Mouse (Mus musculus) intestine, embryonic 14.5 days (tissue): ENCODE results near the gene Stat5a. TPM values are rescaled to one million over a fixed set of nuclear protein-coding genes. Genes with fewer than 3 reads are reported as not detected.

ENCODE experiments used
- ATAC-seq: fragments of 200-750 bp; cut with Nextera tagmentation; replicated peaks from 2 replicates; pipeline ENCODE4 v1.8.0; 2017; ENCODE audit warnings: low read depth, moderate number of reproducible peaks, moderate TSS enrichment, moderate library complexity; ENCODE audit not compliant: low FRiP score, low TSS enrichment
- DNase-seq: peaks from one replicate; pipeline ENCODE4 v3.0.0-alpha.2; 2018; ENCODE audit warnings: low spot score
- H3K27ac ChIP-seq: fragments of 300-500 bp; sonication (generic); 2 replicates; pipeline ENCODE4 v1.5.1; 2014; ENCODE audit warnings: low read depth, mild to moderate bottlenecking, control low read depth
- H3K27me3 ChIP-seq: fragments of 300-500 bp; sonication (generic); replicated peaks from 2 replicates; pipeline ENCODE4 v1.6.1; 2014; ENCODE audit warnings: low read length, control low read depth; ENCODE audit not compliant: control insufficient read depth, insufficient read depth
- H3K36me3 ChIP-seq: fragments of 300-500 bp; sonication (generic); 2 replicates; pipeline ENCODE4 v1.6.1; 2014; ENCODE audit warnings: low read length, control low read depth; ENCODE audit not compliant: control insufficient read depth, insufficient read depth
- H3K4me1 ChIP-seq: fragments of 300-500 bp; sonication (generic); replicated peaks from 2 replicates; pipeline ENCODE4 v1.6.1; 2014; ENCODE audit warnings: low read length, control low read depth, mixed read lengths; ENCODE audit not compliant: control insufficient read depth, insufficient read depth
- H3K4me2 ChIP-seq: fragments of 300-500 bp; sonication (generic); 2 replicates; pipeline ENCODE4 v1.6.1; 2014; ENCODE audit warnings: low read length
- H3K4me3 ChIP-seq: fragments of 300-500 bp; sonication (generic); 2 replicates; pipeline ENCODE4 v1.5.1; 2014; ENCODE audit warnings: low read depth, low read length, control low read depth, mixed read lengths
- H3K9ac ChIP-seq: fragments of 300-500 bp; sonication (generic); 2 replicates; pipeline ENCODE4 v1.6.1; 2014; ENCODE audit warnings: mild to moderate bottlenecking, low read length
- H3K9me3 ChIP-seq: fragments of 300-500 bp; sonication (generic); 2 replicates; pipeline ENCODE4 v1.6.1; 2016; ENCODE audit warnings: low read length, control low read depth; ENCODE audit not compliant: control insufficient read depth
- WGBS: fragments of 180-500 bp; shearing (Covaris S2); extraction: QIAGEN DNeasy Blood & Tissue Kit; methylation state at CpG from one replicate; pipeline ENCODE4 v1.1.7; 2014; 5-methylcytosine and 5-hydroxymethylcytosine counted together
- polyA plus RNA-seq: library from polyadenylated mRNA; unstranded; fragments of >200 nt; fragmentation: Nextera tagmentation; extraction: Ambion mirVana; gene quantifications from 2 replicates; pipeline ENCODE4 v1.2.1, GENCODE M21; 2014

The Stat5a gene
- polyA plus RNA-seq, 1 experiment from 2014 or later, result 5.5 TPM

- Histone ChIP-seq H3K9ac (peak overlapping the region; percentile 47; the same call in 1 of the 2 replicates), H3K9me3 (no peaks in the 10 kb centered on the region), H3K4me1 (peaks cover 4% of the 10 kb centered on the region; the same call in 1 of the 2 replicates), H3K4me2 (peak overlapping the region; percentile 67), H3K27me3 (no peaks in the 10 kb centered on the region), H3K36me3 (no peaks in the 10 kb centered on the region), H3K27ac (no peak overlapping the region), H3K4me3 (peak overlapping the region; percentile 49)
- 47% methylated on average over 6 of the region's 6 CpGs for WGBS
- ATAC-seq (peak; percentile 32; the same call in 1 of the 2 replicates), DNase-seq (no peak)
These were observed 476 bp downstream of the Stat5a start for GRCm38 (mm10) chr11:100859579-100860075.

GRCm38 (mm10) chr11:100860198-100861048, 1.3 kb downstream of the Stat5a start:
- no peak overlapping the region for H3K27ac ChIP-seq

GRCm38 (mm10) chr11:100861335-100861734, 2.2 kb downstream of the Stat5a start:
- ATAC-seq, result no peak
- Histone ChIP-seq H3K4me2 (no peak overlapping the region), H3K9ac (no peak overlapping the region), H3K4me3 (no peak overlapping the region), H3K27me3 (no peaks in the 10 kb centered on the region), H3K9me3 (no peaks in the 10 kb centered on the region), H3K27ac (no peak overlapping the region), H3K36me3 (no peaks in the 10 kb centered on the region), H3K4me1 (peaks cover 4% of the 10 kb centered on the region; the same call in 1 of the 2 replicates)
- no peak for DNase-seq
- 87% methylated on average over 7 of the region's 7 CpGs for WGBS

More at GRCm38 (mm10) chr11:100860198-100861048, 1.3 kb downstream of the Stat5a start:
- Histone ChIP-seq H3K4me2 (peak overlapping the region; percentile 67), H3K4me1 (peaks cover 4% of the 10 kb centered on the region; the same call in 1 of the 2 replicates), H3K36me3 (no peaks in the 10 kb centered on the region), H3K9me3 (no peaks in the 10 kb centered on the region), H3K27me3 (no peaks in the 10 kb centered on the region), H3K9ac (peak overlapping the region; percentile 47), H3K4me3 (peak overlapping the region; percentile 49)
- ATAC-seq (peak; percentile 93), DNase-seq (peak; percentile 86)
- WGBS, result 5% methylated on average over 55 of the region's 55 CpGs

- no peak for DNase-seq
- Histone ChIP-seq H3K9me3 (no peaks in the 10 kb centered on the region), H3K27ac (no peak overlapping the region), H3K9ac (no peak overlapping the region), H3K27me3 (no peaks in the 10 kb centered on the region), H3K36me3 (no peaks in the 10 kb centered on the region), H3K4me1 (peaks cover 4% of the 10 kb centered on the region; the same call in 1 of the 2 replicates), H3K4me3 (no peak overlapping the region), H3K4me2 (no peak overlapping the region)
- WGBS, result 35% methylated on average over 3 of the region's 3 CpGs
- no peak for ATAC-seq
These were observed 2.7 kb downstream of the Stat5a start for GRCm38 (mm10) chr11:100861836-100862235.

DNA sequence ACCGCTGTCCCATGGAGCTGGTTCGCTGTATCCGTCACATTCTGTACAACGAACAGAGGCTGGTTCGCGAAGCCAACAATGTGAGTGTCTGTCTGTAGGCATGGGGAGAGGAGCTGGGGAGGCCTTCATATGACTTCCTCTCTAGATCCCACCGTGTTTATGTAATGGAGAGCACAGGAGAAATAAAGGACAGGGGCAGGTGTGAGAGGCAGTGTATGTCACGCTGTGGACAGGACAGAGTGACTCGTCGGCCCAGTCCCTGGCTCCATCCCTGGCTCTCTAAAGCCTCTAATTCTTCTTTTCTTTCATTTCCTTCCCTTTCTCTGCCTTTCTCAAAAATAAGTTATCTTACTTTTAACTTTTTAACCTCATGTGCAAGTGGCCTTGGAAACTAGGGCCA, 4.0 kb downstream of the Stat5a start:
- Histone ChIP-seq H3K27ac (no peak overlapping the region), H3K9me3 (no peaks in the 10 kb centered on the region), H3K4me2 (no peak overlapping the region), H3K27me3 (no peaks in the 10 kb centered on the region), H3K9ac (no peak overlapping the region), H3K36me3 (no peaks in the 10 kb centered on the region), H3K4me3 (no peak overlapping the region), H3K4me1 (peaks cover 4% of the 10 kb centered on the region; the same call in 1 of the 2 replicates)
- DNase-seq (no peak), ATAC-seq (no peak)
- 87% methylated on average over 10 of the region's 10 CpGs for WGBS

DNA sequence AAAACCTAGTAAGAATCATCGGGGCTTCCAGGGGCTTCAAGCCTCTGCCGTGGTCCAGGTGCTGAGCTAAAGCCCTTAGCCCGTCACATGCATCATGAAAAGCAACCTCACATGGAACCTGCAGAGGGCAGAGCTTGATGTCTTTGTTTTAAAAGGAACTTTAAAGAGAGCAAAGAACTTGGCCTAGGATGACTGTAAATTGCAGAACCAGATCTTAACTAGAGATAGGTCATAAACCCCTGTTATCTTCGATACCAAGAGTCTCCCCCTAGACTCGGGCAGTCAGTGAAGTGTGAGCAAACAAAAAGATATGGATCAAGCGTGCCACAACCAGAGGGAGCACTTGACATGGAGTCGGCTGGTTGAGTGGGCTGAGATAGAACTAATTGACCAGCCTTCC, 6.5 kb downstream of the Stat5a start:
- DNase-seq (no peak), ATAC-seq (no peak)
- Histone ChIP-seq H3K27me3 (no peaks in the 10 kb centered on the region), H3K4me1 (peaks cover 4% of the 10 kb centered on the region; the same call in 1 of the 2 replicates), H3K4me2 (no peak overlapping the region), H3K9ac (no peak overlapping the region), H3K4me3 (no peak overlapping the region), H3K36me3 (no peaks in the 10 kb centered on the region), H3K27ac (no peak overlapping the region), H3K9me3 (no peaks in the 10 kb centered on the region)
- WGBS, result 70% methylated on average over 7 of the region's 7 CpGs

- H3K9me3 ChIP-seq, result no peaks in the 10 kb centered on the region
- H3K36me3 ChIP-seq, result no peaks in the 10 kb centered on the region
- no peak overlapping the region for H3K27ac ChIP-seq
- ATAC-seq (no peak), DNase-seq (no peak)
- H3K4me1 ChIP-seq, result no peaks in the 10 kb centered on the region
- 79% methylated on average over 10 of the region's 10 CpGs for WGBS
- H3K27me3 ChIP-seq, result no peaks in the 10 kb centered on the region
- H3K9ac ChIP-seq, result no peak overlapping the region
- no peak overlapping the region for H3K4me2 ChIP-seq
- H3K4me3 ChIP-seq, result no peak overlapping the region
These were observed 11.3 kb downstream of the Stat5a start for GRCm38 (mm10) chr11:100870256-100870967.

GRCm38 (mm10) chr11:100870968-100871350, 11.8 kb downstream of the Stat5a start:
- Histone ChIP-seq H3K27ac (no peak overlapping the region), H3K4me3 (no peak overlapping the region), H3K9me3 (no peaks in the 10 kb centered on the region), H3K9ac (no peak overlapping the region), H3K27me3 (no peaks in the 10 kb centered on the region), H3K4me2 (no peak overlapping the region), H3K36me3 (no peaks in the 10 kb centered on the region), H3K4me1 (no peaks in the 10 kb centered on the region)
- ATAC-seq, result no peak
- WGBS, result 73% methylated on average over 8 of the region's 8 CpGs
- no peak for DNase-seq
